Mouse (Mus musculus) cerebral cortex, adult 2 months (tissue): ENCODE results near the gene Spop.

ENCODE experiments used
- WGBS: fragments of 180-500 bp; shearing (Covaris S2); methylation state at CpG from one replicate; pipeline ENCODE4 v1.1.7; 2018; 5-methylcytosine and 5-hydroxymethylcytosine counted together

The Spop gene

GRCm38 (mm10) chr11:95413641-95414535, at the start of gene Spop:
TSS of gene Spop (plus strand) at chr11:95414080.
- WGBS = 2% methylated on average over 58 of the region's 58 CpGs

GRCm38 (mm10) chr11:95364388-95364787, 49.5 kb upstream of the Spop start:
- 86% methylated on average over 5 of the region's 5 CpGs for WGBS

- 40% methylated on average over 10 of the region's 10 CpGs for WGBS
Observed at GRCm38 (mm10) chr11:95365596-95365995, 48.3 kb upstream of the Spop start.

GRCm38 (mm10) chr11:95366280-95366897, 47.5 kb upstream of the Spop start:
- WGBS = 72% methylated on average over 6 of the region's 6 CpGs

GRCm38 (mm10) chr11:95367011-95367735, 46.7 kb upstream of the Spop start:
- WGBS = 73% methylated on average over 8 of the region's 8 CpGs

- 93% methylated on average over 8 of the region's 8 CpGs for WGBS
Observed at GRCm38 (mm10) chr11:95368231-95368823, 45.6 kb upstream of the Spop start.

- 96% methylated on average over 4 of the region's 4 CpGs for WGBS
Observed at GRCm38 (mm10) chr11:95368871-95369270, 45.0 kb upstream of the Spop start.

- WGBS = 43% methylated on average over 15 of the region's 15 CpGs
Observed at GRCm38 (mm10) chr11:95369964-95370890, 43.7 kb upstream of the Spop start.

- 96% methylated on average over 7 of the region's 7 CpGs for WGBS
Observed at GRCm38 (mm10) chr11:95371182-95371581, 42.7 kb upstream of the Spop start.

GRCm38 (mm10) chr11:95378926-95379325, 35.0 kb upstream of the Spop start:
- 57% methylated on average over 9 of the region's 9 CpGs for WGBS

GRCm38 (mm10) chr11:95379552-95379951, 34.3 kb upstream of the Spop start:
- WGBS = 53% methylated on average over 5 of the region's 5 CpGs

- 94% methylated on average over 7 of the region's 7 CpGs for WGBS
Observed at GRCm38 (mm10) chr11:95380711-95381110, 33.2 kb upstream of the Spop start.

- 100% methylated on average over 1 of the region's 1 CpGs for WGBS
Observed at GRCm38 (mm10) chr11:95381146-95381545, 32.7 kb upstream of the Spop start.

GRCm38 (mm10) chr11:95383331-95383986, 30.4 kb upstream of the Spop start:
- WGBS = 80% methylated on average over 5 of the region's 5 CpGs

GRCm38 (mm10) chr11:95384004-95384318, 29.9 kb upstream of the Spop start:
- WGBS = 33% methylated on average over 9 of the region's 9 CpGs

GRCm38 (mm10) chr11:95384319-95384972, 29.4 kb upstream of the Spop start, which contains the start of gene Slc35b1:
TSS of gene Slc35b1 (plus strand) at chr11:95384692.
- under 1% methylated on average over 42 of the region's 42 CpGs for WGBS

- WGBS = under 1% methylated on average over 14 of the region's 14 CpGs
Observed at GRCm38 (mm10) chr11:95384973-95385320, 28.9 kb upstream of the Spop start.

GRCm38 (mm10) chr11:95387354-95387753, 26.5 kb upstream of the Spop start:
- WGBS = 83% methylated on average over 7 of the region's 7 CpGs

GRCm38 (mm10) chr11:95389006-95389405, 24.9 kb upstream of the Spop start:
- WGBS = 64% methylated on average over 3 of the region's 3 CpGs

- WGBS = 78% methylated on average over 6 of the region's 6 CpGs
Observed at GRCm38 (mm10) chr11:95390420-95390819, 23.5 kb upstream of the Spop start.
